Mouse (Mus musculus) forebrain, postnatal 0 days (tissue): ENCODE measurements around the gene Atf5. TPM values are rescaled to one million over a fixed set of nuclear protein-coding genes. Genes with fewer than 3 reads are reported as not detected.
A peak's percentile ranks its signal among the peaks of the same experiment; 100 is the strongest.

Experiments
- ATAC-seq: fragments of 200-750 bp; cut with Nextera tagmentation; 2 replicates; pipeline ENCODE4 v1.8.0; 2017; ENCODE audit warnings: mild to moderate bottlenecking, moderate library complexity
- DNase-seq: peaks from one replicate; pipeline ENCODE4 v3.0.0-alpha.2; 2015
- H3K27ac ChIP-seq: fragments of 300-500 bp; sonication (generic); 2 replicates; pipeline ENCODE4 v1.5.1; 2014; ENCODE audit warnings: low read depth, mild to moderate bottlenecking, antibody characterized with exemption, low read length, moderate library complexity, mixed read lengths
- H3K27me3 ChIP-seq: fragments of 300-500 bp; sonication (generic); 2 replicates; pipeline ENCODE4 v1.6.1; 2014; ENCODE audit warnings: mild to moderate bottlenecking, low read length, mixed read lengths; ENCODE audit not compliant: insufficient read depth
- H3K36me3 ChIP-seq: fragments of 300-500 bp; sonication (generic); 2 replicates; pipeline ENCODE4 v1.6.1; 2014; ENCODE audit warnings: mild to moderate bottlenecking, moderate library complexity; ENCODE audit not compliant: insufficient read depth
- H3K4me1 ChIP-seq: fragments of 300-500 bp; sonication (generic); 2 replicates; pipeline ENCODE4 v1.6.1; 2014; ENCODE audit warnings: antibody characterized with exemption; ENCODE audit not compliant: insufficient read depth
- H3K4me2 ChIP-seq: fragments of 300-500 bp; sonication (generic); 2 replicates; pipeline ENCODE4 v1.6.1; 2014; ENCODE audit warnings: low read depth, mild to moderate bottlenecking, moderate library complexity
- H3K4me3 ChIP-seq: fragments of 300-500 bp; sonication (generic); 2 replicates; pipeline ENCODE4 v1.5.1; 2014; ENCODE audit warnings: low read depth, low read length, mixed read lengths
- H3K9ac ChIP-seq: fragments of 300-500 bp; sonication (generic); 2 replicates; pipeline ENCODE4 v1.6.1; 2014; ENCODE audit warnings: mild to moderate bottlenecking
- H3K9me3 ChIP-seq: fragments of 300-500 bp; sonication (generic); 2 replicates; pipeline ENCODE4 v1.6.1; 2016; ENCODE audit warnings: low read length
- CTCF ChIP-seq: sonication (generic); IDR thresholded peaks from 2 replicates; pipeline ENCODE4 v1.5.1; 2016; ENCODE audit warnings: antibody characterized with exemption, control low read depth, low read depth
- WGBS: fragments of 180-500 bp; shearing (Covaris S2); extraction: QIAGEN DNeasy Blood & Tissue Kit; methylation state at CpG from one replicate; pipeline ENCODE4 v1.1.7; 2014; 5-methylcytosine and 5-hydroxymethylcytosine counted together
- microRNA counts: library from miRNA; unstranded; fragments of <30 nt; microRNA quantifications from one replicate; lab custom pipeline; 2015
- microRNA-seq, 2 experiments: library from miRNA; unstranded; fragments of <30 nt; microRNA quantifications; one replicate each; pipeline ENCODE4; 2016
- polyA plus RNA-seq: library from polyadenylated mRNA; unstranded; fragments of >200 nt; fragmentation: Nextera tagmentation; extraction: Ambion mirVana; gene quantifications from 2 replicates; pipeline ENCODE4 v1.2.1, GENCODE M21; 2015
- total RNA-seq: library from RNA; depleted of rRNA; stranded (reverse); fragments of >200 nt; gene quantifications from 2 replicates; pipeline ENCODE4 v1.2.3, GENCODE M21; 2014; rRNA removed

Gene Atf5
- total and polyA plus RNA-seq, 2 experiments from 2014 or later: 4.7 to 15.9 TPM

- H3K4me1 ChIP-seq: no peaks in the 10 kb centered on the region
- WGBS: 90% methylated on average over 9 of the region's 9 CpGs
- no peaks in the 10 kb centered on the region for H3K27me3 ChIP-seq
- H3K9me3 ChIP-seq: no peaks in the 10 kb centered on the region
- TF ChIP-seq CTCF: no peak
- H3K27ac ChIP-seq: no peak overlapping the region
- no peak overlapping the region for H3K9ac ChIP-seq
- no peak for DNase-seq
- no peak for ATAC-seq
- H3K4me3 ChIP-seq: no peak overlapping the region
- H3K36me3 ChIP-seq: peaks cover 30% of the 10 kb centered on the region; the same call in 1 of the 2 replicates
- H3K4me2 ChIP-seq: no peak overlapping the region
These were observed 39.5 kb downstream of the Atf5 start for GRCm38 (mm10) chr7:44776849-44777498.

GRCm38 (mm10) chr7:44772591-44773204 is 43.8 kb downstream of the Atf5 start:
- Histone ChIP-seq H3K4me2 (no peak overlapping the region), H3K9me3 (no peaks in the 10 kb centered on the region), H3K4me1 (no peaks in the 10 kb centered on the region), H3K27ac (no peak overlapping the region), H3K27me3 (no peaks in the 10 kb centered on the region), H3K36me3 (peaks cover 54% of the 10 kb centered on the region), H3K9ac (no peak overlapping the region), H3K4me3 (no peak overlapping the region)
- ATAC-seq (no peak), DNase-seq (no peak)
- WGBS: 93% methylated on average over 8 of the region's 8 CpGs
- TF ChIP-seq CTCF: no peak

- H3K4me1 ChIP-seq: no peaks in the 10 kb centered on the region
- no peak overlapping the region for H3K4me3 ChIP-seq
- 13% methylated on average over 6 of the region's 6 CpGs for WGBS
- no peak overlapping the region for H3K27ac ChIP-seq
- DNase-seq (peak; percentile 30), ATAC-seq (no peak)
- H3K36me3 ChIP-seq: peaks cover 47% of the 10 kb centered on the region
- no peaks in the 10 kb centered on the region for H3K9me3 ChIP-seq
- no peak overlapping the region for H3K4me2 ChIP-seq
- 0 out of 2 replicates have a peak, but pooled peaks have one; percentile 5 for TF ChIP-seq CTCF
- no peaks in the 10 kb centered on the region for H3K27me3 ChIP-seq
- H3K9ac ChIP-seq: no peak overlapping the region
These were observed 46.3 kb downstream of the Atf5 start for GRCm38 (mm10) chr7:44770046-44770578.

- Histone ChIP-seq H3K9ac (no peak overlapping the region), H3K9me3 (no peaks in the 10 kb centered on the region), H3K4me1 (no peaks in the 10 kb centered on the region), H3K27ac (no peak overlapping the region), H3K36me3 (peaks cover 42% of the 10 kb centered on the region), H3K4me2 (no peak overlapping the region), H3K27me3 (no peaks in the 10 kb centered on the region), H3K4me3 (no peak overlapping the region)
- 91% methylated on average over 5 of the region's 5 CpGs for WGBS
- DNase-seq: no peak
- no peak for TF ChIP-seq CTCF
- ATAC-seq: no peak
These were observed 48.3 kb downstream of the Atf5 start for GRCm38 (mm10) chr7:44768129-44768528.

MicroRNA genes within 50 kb of the gene (microRNA counts, 519-probe panel; counts per million panel counts)
- not detected for microRNA mmu-miR-707 (lab: Ali Mortazavi, UCI)

Small RNAs within 50 kb of the gene (microRNA-seq; reads per million reads assigned to microRNA genes)
- gene Mir707: 0 reads per million in 2 experiments

Other genes with a start within 250 kb of the Atf5 start
- gene Napsa, start 244.3 kb downstream of the Atf5 start, total RNA-seq: 0.08 and 0.24 TPM in 2 replicates
- gene Napsa, start 244.3 kb downstream of the Atf5 start, polyA plus RNA-seq: 0.35 and 0.71 TPM in 2 replicates
- gene Kcnc3, start 226.0 kb downstream of the Atf5 start, total RNA-seq: 6.0 and 8.6 TPM in 2 replicates
- 4.2 and 5.2 TPM in 2 replicates for gene Kcnc3, start 226.0 kb downstream of the Atf5 start, polyA plus RNA-seq
- 4.5 and 11.9 TPM in 2 replicates for gene Myh14, start 145.8 kb downstream of the Atf5 start, total RNA-seq
- gene Myh14, start 145.8 kb downstream of the Atf5 start, polyA plus RNA-seq: 2.9 and 4.2 TPM in 2 replicates
- gene Izumo2, start 107.9 kb downstream of the Atf5 start, total RNA-seq: not detected in 2 replicates
- gene Izumo2, start 107.9 kb downstream of the Atf5 start, polyA plus RNA-seq: not detected in 2 replicates
- gene Vrk3, start 68.2 kb downstream of the Atf5 start, total RNA-seq: 18.7 and 19.6 TPM in 2 replicates
- 27.1 and 31.1 TPM in 2 replicates for gene Vrk3, start 68.2 kb downstream of the Atf5 start, polyA plus RNA-seq
- gene Zfp473, start 65.6 kb downstream of the Atf5 start, total RNA-seq: 0.85 and 2.0 TPM in 2 replicates
- 0.41 and 0.74 TPM in 2 replicates for gene Zfp473, start 65.6 kb downstream of the Atf5 start, polyA plus RNA-seq
- 58.0 and 68.7 TPM in 2 replicates for gene Nup62, start 570 bp downstream of the Atf5 start, total RNA-seq
- 50.5 and 57.0 TPM in 2 replicates for gene Nup62, start 570 bp downstream of the Atf5 start, polyA plus RNA-seq
- 0.15 and 1.3 TPM in 2 replicates for gene Il4i1, start 271 bp downstream of the Atf5 start, total RNA-seq
- 0.21 and 0.34 TPM in 2 replicates for gene Il4i1, start 271 bp downstream of the Atf5 start, polyA plus RNA-seq
- gene Akt1s1, start 32.3 kb upstream of the Atf5 start, total RNA-seq: 89.9 and 109 TPM in 2 replicates
- gene Akt1s1, start 32.3 kb upstream of the Atf5 start, polyA plus RNA-seq: 105 and 112 TPM in 2 replicates
- gene Tbc1d17, start 32.4 kb upstream of the Atf5 start, total RNA-seq: 71.9 and 378 TPM in 2 replicates
- 87.8 and 115 TPM in 2 replicates for gene Tbc1d17, start 32.4 kb upstream of the Atf5 start, polyA plus RNA-seq
- gene Pnkp, start 40.5 kb upstream of the Atf5 start, total RNA-seq: 30.5 and 31.0 TPM in 2 replicates
- 27.2 and 29.8 TPM in 2 replicates for gene Pnkp, start 40.5 kb upstream of the Atf5 start, polyA plus RNA-seq
- 404 and 498 TPM in 2 replicates for gene Ptov1, start 53.1 kb upstream of the Atf5 start, total RNA-seq
- gene Ptov1, start 53.1 kb upstream of the Atf5 start, polyA plus RNA-seq: 495 and 513 TPM in 2 replicates
- gene Med25, start 76.1 kb upstream of the Atf5 start, total RNA-seq: 113 and 148 TPM in 2 replicates
- gene Med25, start 76.1 kb upstream of the Atf5 start, polyA plus RNA-seq: 142 and 151 TPM in 2 replicates
- gene Fuz, start 79.4 kb upstream of the Atf5 start, total RNA-seq: 17.0 and 22.3 TPM in 2 replicates
- gene Fuz, start 79.4 kb upstream of the Atf5 start, polyA plus RNA-seq: 13.8 and 16.6 TPM in 2 replicates
- gene Ap2a1, start 112.8 kb upstream of the Atf5 start, total RNA-seq: 140 and 175 TPM in 2 replicates
- gene Ap2a1, start 112.8 kb upstream of the Atf5 start, polyA plus RNA-seq: 101 and 113 TPM in 2 replicates
- not detected in 2 replicates for gene Tsks, start 126.5 kb upstream of the Atf5 start, total RNA-seq
- gene Tsks, start 126.5 kb upstream of the Atf5 start, polyA plus RNA-seq: 0.18 TPM in 1 of 2 replicates, not detected in the other
- 71.9 and 73.1 TPM in 2 replicates for gene Cpt1c, start 158.2 kb upstream of the Atf5 start, total RNA-seq
- 34.3 and 49.6 TPM in 2 replicates for gene Cpt1c, start 158.2 kb upstream of the Atf5 start, polyA plus RNA-seq
- gene Prmt1, start 169.9 kb upstream of the Atf5 start, total RNA-seq: 208 and 220 TPM in 2 replicates
- 598 and 639 TPM in 2 replicates for gene Prmt1, start 169.9 kb upstream of the Atf5 start, polyA plus RNA-seq
- gene Irf3, start 181.0 kb upstream of the Atf5 start, total RNA-seq: 39.3 and 39.7 TPM in 2 replicates
- gene Irf3, start 181.0 kb upstream of the Atf5 start, polyA plus RNA-seq: 23.1 and 24.0 TPM in 2 replicates
- gene Bcl2l12, start 182.1 kb upstream of the Atf5 start, total RNA-seq: 7.5 and 7.9 TPM in 2 replicates
- gene Bcl2l12, start 182.1 kb upstream of the Atf5 start, polyA plus RNA-seq: 7.8 and 8.5 TPM in 2 replicates
- gene Scaf1, start 199.7 kb upstream of the Atf5 start, total RNA-seq: 58.7 and 72.5 TPM in 2 replicates
- gene Scaf1, start 199.7 kb upstream of the Atf5 start, polyA plus RNA-seq: 43.4 and 50.0 TPM in 2 replicates
- gene Rras, start 201.3 kb upstream of the Atf5 start, total RNA-seq: 2.9 and 4.2 TPM in 2 replicates
- gene Rras, start 201.3 kb upstream of the Atf5 start, polyA plus RNA-seq: 10.6 and 13.1 TPM in 2 replicates
- gene Prr12, start 236.2 kb upstream of the Atf5 start, total RNA-seq: 12.6 and 14.0 TPM in 2 replicates
- gene Prr12, start 236.2 kb upstream of the Atf5 start, polyA plus RNA-seq: 4.9 and 8.2 TPM in 2 replicates
- gene Nosip, start 245.8 kb upstream of the Atf5 start, total RNA-seq: 75.2 and 76.4 TPM in 2 replicates
- 74.3 and 75.2 TPM in 2 replicates for gene Nosip, start 245.8 kb upstream of the Atf5 start, polyA plus RNA-seq
- 6.3 and 15.9 TPM in 2 replicates for gene Prrg2, start 246.0 kb upstream of the Atf5 start, total RNA-seq
- gene Prrg2, start 246.0 kb upstream of the Atf5 start, polyA plus RNA-seq: 14.9 and 15.1 TPM in 2 replicates